Mouse (Mus musculus) olfactory bulb, adult 2 months (tissue): ENCODE measurements around the gene Scp2. TPM values are rescaled to one million over a fixed set of nuclear protein-coding genes. Genes with fewer than 3 reads are reported as not detected.
A peak's percentile ranks its signal among the peaks of the same experiment; 100 is the strongest.
"Not testable (repeated sequence)": the region's sequence is repeated elsewhere in the genome, so short reads cannot be mapped to it uniquely, and the experiment has no call there.

Source experiments
- H3K27ac ChIP-seq: fragments of 200-500 bp; 2 replicates; pipeline ENCODE4 v1.5.1; 2012; ENCODE audit warnings: low read depth, low read length; ENCODE audit not compliant: insufficient read depth
- H3K4me1 ChIP-seq: fragments of 200-500 bp; 2 replicates; pipeline ENCODE4 v1.6.1; 2012; ENCODE audit warnings: low read length; ENCODE audit not compliant: control insufficient read depth, insufficient read depth
- H3K4me3 ChIP-seq: fragments of 200-500 bp; 2 replicates; pipeline ENCODE4 v1.5.1; 2012; ENCODE audit warnings: mild to moderate bottlenecking, low read depth, low read length, moderate library complexity; ENCODE audit not compliant: insufficient read depth
- CTCF ChIP-seq: fragments of 200-500 bp; IDR thresholded peaks from 2 replicates; pipeline ENCODE4 v1.5.1; 2012; ENCODE audit warnings: low read depth, mild to moderate bottlenecking, low read length, moderate library complexity; ENCODE audit not compliant: insufficient read depth
- POLR2A ChIP-seq: fragments of 200-500 bp; IDR thresholded peaks from 2 replicates; pipeline ENCODE4 v1.6.1; 2012; ENCODE audit warnings: mild to moderate bottlenecking, low read depth, low read length, moderate library complexity; ENCODE audit not compliant: insufficient read depth
- WGBS: fragments of 180-500 bp; shearing (Covaris S2); methylation state at CpG from one replicate; pipeline ENCODE4 v1.1.7; 2018; 5-methylcytosine and 5-hydroxymethylcytosine counted together
- polyA plus RNA-seq: library from polyadenylated mRNA; stranded (reverse); fragments of >200 nt; gene quantifications from 2 replicates; pipeline ENCODE4 v1.2.4, GENCODE M21; 2012; ENCODE audit warnings: low replicate concordance; ENCODE audit not compliant: missing spikeins, insufficient read depth, insufficient read length

Scp2 gene
- polyA plus RNA-seq, 1 experiment = not detected

DNA sequence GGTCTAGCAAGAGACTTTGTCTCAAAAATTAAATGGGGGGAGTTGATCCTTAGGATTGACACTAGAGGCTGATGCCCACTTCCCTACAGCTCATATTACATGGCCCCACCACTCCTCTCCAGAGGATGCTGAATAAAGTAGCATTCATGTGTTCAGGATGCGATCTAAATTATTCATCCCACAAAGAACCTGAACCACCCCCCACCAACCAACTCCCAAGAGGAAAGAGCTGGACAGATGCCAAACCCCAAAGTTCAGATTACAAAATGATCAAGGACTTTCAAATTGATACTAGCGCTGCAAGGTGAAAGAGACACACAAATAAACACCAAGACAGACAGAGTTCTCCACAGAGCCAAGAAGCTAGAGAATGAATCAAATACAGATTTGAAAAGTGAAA, 65.0 kb downstream of the Scp2 start:
- 65% methylated on average over 2 of the region's 2 CpGs for WGBS
- Histone ChIP-seq H3K4me3 (no peak overlapping the region), H3K27ac (no peak overlapping the region), H3K4me1 (no peaks in the 10 kb centered on the region)
- TF ChIP-seq CTCF (no peak), POLR2A (no peak)

GRCm38 (mm10) chr4:108079191-108079590, 65.6 kb downstream of the Scp2 start:
- 82% methylated on average over 15 of the region's 15 CpGs for WGBS
- H3K4me3 ChIP-seq, H3K27ac ChIP-seq, H3K4me1 ChIP-seq: not testable (repeated sequence)

DNA sequence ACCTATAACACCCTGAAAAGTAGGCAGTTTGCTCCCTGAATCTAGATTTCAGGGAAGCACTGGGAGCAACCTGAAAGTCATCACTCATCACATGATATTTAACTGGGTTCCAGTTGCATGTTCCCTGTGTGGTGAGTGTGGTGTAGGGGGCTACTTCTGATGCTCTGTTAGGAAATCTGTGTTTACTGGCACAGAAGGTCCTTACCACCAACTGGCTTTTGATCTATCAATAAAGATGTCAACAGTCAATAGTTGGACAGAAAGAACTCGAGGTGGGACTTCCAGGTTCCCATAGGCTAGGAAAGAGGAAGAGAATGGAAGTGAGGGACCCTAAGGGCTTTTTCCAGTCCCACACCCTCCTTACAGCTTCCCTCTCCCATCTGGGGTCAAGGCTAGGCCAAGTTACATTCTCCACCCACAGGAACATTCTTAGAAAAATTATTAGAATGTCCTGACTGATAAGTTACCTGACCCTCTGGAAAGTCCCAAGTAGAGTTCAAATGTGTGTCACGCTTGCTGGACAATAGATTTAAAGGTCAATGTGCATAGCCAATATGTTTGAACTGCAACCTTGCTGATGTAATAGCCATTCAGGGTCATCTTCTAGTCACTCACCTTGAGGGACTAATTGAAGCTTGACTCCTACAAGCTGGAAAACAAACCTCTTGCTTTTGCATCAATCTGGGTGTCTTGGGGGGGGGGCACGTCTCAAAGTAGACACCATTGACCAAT, 67.4 kb downstream of the Scp2 start:
- WGBS = 84% methylated on average over 3 of the region's 3 CpGs
- Histone ChIP-seq H3K27ac (no peak overlapping the region), H3K4me1 (no peaks in the 10 kb centered on the region), H3K4me3 (no peak overlapping the region)
- no peak for TF ChIP-seq POLR2A
- TF ChIP-seq CTCF = no peak

- no peak for TF ChIP-seq CTCF
- TF ChIP-seq POLR2A = no peak
- Histone ChIP-seq H3K4me1 (0 out of 2 replicates have a peak, but pooled peaks cover 3% of the 10 kb centered on the region), H3K4me3 (no peak overlapping the region), H3K27ac (no peak overlapping the region)
- WGBS = 87% methylated on average over 3 of the region's 3 CpGs
Measured at GRCm38 (mm10) chr4:108074204-108074823, 70.5 kb downstream of the Scp2 start.

DNA sequence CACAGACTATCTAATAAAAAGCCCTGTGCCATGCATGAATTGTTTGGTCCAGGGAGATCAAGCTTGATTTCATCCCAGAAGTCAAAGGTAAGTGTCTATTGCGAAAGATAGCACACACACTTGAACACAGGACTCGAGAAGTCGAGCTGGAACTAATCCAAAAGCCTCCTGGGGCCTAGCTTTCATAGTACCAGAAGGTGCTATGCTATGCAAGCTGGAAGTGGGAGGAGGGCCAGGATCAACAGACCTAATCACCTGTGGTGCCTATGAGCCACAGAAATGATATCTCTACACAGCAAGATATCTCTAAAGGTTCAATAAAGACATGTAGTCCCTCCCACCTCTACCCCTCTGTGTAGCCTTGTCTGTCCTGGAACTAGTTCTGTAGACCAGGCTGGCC, 72.7 kb downstream of the Scp2 start:
- Histone ChIP-seq H3K4me3 (no peak overlapping the region), H3K27ac (no peak overlapping the region), H3K4me1 (peaks cover 7% of the 10 kb centered on the region; the same call in 1 of the 2 replicates)
- no peak for TF ChIP-seq POLR2A
- TF ChIP-seq CTCF = no peak
- 94% methylated on average over 3 of the region's 3 CpGs for WGBS

DNA sequence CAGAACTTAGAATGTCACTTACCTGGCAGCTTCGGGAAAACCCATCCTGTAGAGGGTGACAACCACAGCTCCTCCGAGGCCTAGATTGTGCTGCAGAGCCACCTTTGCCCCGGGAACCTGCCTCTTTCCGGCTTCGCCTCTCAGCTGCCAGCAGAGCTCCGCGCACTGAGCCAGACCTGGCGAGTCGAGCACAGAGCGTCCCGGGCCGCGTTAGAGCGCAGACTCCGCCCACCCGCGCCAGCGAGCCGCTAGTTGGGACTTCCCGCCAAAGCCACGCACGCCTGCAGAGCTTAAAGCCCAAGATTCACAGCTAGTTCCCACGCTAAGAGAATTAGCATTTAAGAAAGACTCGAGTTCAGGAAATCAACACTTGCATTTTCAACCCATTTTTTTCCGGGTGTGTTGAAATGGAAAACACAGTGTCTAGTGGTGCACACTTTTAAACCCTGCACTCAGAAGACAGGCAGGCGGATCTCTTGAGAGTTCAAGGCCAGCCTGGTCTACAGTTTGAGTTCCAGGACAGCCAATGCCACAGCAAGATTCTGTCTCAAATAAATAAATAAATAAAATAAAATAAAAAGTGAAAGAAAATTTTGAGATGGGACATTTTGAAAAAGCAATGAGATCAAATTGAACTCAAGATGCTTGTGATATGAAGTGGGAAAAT, 73.4 kb downstream of the Scp2 start:
- H3K4me3 ChIP-seq = peak overlapping the region; percentile 50
- TF ChIP-seq CTCF (no peak), POLR2A (0 out of 2 replicates have a peak, but pooled peaks have one; percentile 30)
- H3K27ac ChIP-seq = no peak overlapping the region
- 1% methylated on average over 26 of the region's 26 CpGs for WGBS
- H3K4me1 ChIP-seq = peaks cover 7% of the 10 kb centered on the region; the same call in 1 of the 2 replicates

GRCm38 (mm10) chr4:108070723-108071122, 74.1 kb downstream of the Scp2 start:
- peak overlapping the region; percentile 50 for H3K4me3 ChIP-seq
- H3K27ac ChIP-seq = no peak overlapping the region
- 2% methylated on average over 8 of the region's 8 CpGs for WGBS
- TF ChIP-seq POLR2A (no peak), CTCF (no peak)
- peaks cover 7% of the 10 kb centered on the region; the same call in 1 of the 2 replicates for H3K4me1 ChIP-seq

GRCm38 (mm10) chr4:108070286-108070685, 74.5 kb downstream of the Scp2 start:
- no peak overlapping the region for H3K27ac ChIP-seq
- 42% methylated on average over 4 of the region's 4 CpGs for WGBS
- H3K4me1 ChIP-seq = peaks cover 7% of the 10 kb centered on the region; the same call in 1 of the 2 replicates
- peak overlapping the region; percentile 50 for H3K4me3 ChIP-seq
- TF ChIP-seq POLR2A (no peak), CTCF (no peak)

- peaks cover 9% of the 10 kb centered on the region; the same call in 1 of the 2 replicates for H3K4me1 ChIP-seq
- WGBS = 87% methylated on average over 2 of the region's 2 CpGs
- TF ChIP-seq POLR2A (no peak), CTCF (no peak)
- H3K27ac ChIP-seq = no peak overlapping the region
- no peak overlapping the region for H3K4me3 ChIP-seq
Measured at GRCm38 (mm10) chr4:108068081-108068480, 76.7 kb downstream of the Scp2 start.
